Mouse (Mus musculus): ENCODE data around the gene C1rl. TPM values are rescaled to one million over a fixed set of nuclear protein-coding genes. Genes with fewer than 3 reads are reported as not detected.
"Not testable (repeated sequence)": the region's sequence is repeated elsewhere in the genome, so short reads cannot be mapped to it uniquely, and the experiment has no call there.

Gene C1rl
- total and polyA plus RNA-seq, 2 experiments from 2014 or later = 0.22 to 0.48 TPM

GRCm38 (mm10) chr6:124472801-124473200 is 20.1 kb upstream of the C1rl start:
- Histone ChIP-seq H3K4me2 (ENCODE audit: low read depth) (no peak overlapping the region), H3K9me3 (ENCODE audit: low read length) (no peaks in the 10 kb centered on the region), H3K27me3 (ENCODE audit: insufficient read depth, low read length) (no peaks in the 10 kb centered on the region), H3K27ac (ENCODE audit: low read depth, low read length) (no peak overlapping the region), H3K9ac (no peak overlapping the region), H3K36me3 (ENCODE audit: insufficient read depth) (no peaks in the 10 kb centered on the region), H3K4me3 (ENCODE audit: low read depth, low read length) (no peak overlapping the region), H3K4me1 (ENCODE audit: insufficient read depth) (no peaks in the 10 kb centered on the region)
- ATAC-seq (no peak), DNase-seq (no peak)
- 38% methylated on average over 6 of the region's 6 CpGs for WGBS
- peak; percentile 40; the same call in 1 of the 2 replicates for TF ChIP-seq CTCF (IDR thresholded peaks at IDR 0.05; ENCODE audit: low read depth)

GRCm38 (mm10) chr6:124474621-124475020 is 18.3 kb upstream of the C1rl start:
- WGBS = 88% methylated on average over 11 of the region's 11 CpGs
- ATAC-seq = no peak
- Histone ChIP-seq H3K9me3 (ENCODE audit: low read length) (no peaks in the 10 kb centered on the region), H3K27ac (ENCODE audit: low read depth, low read length) (no peak overlapping the region), H3K4me2 (ENCODE audit: low read depth) (no peak overlapping the region), H3K36me3 (ENCODE audit: insufficient read depth) (no peaks in the 10 kb centered on the region), H3K27me3 (ENCODE audit: insufficient read depth, low read length) (no peaks in the 10 kb centered on the region), H3K9ac (no peak overlapping the region), H3K4me3 (ENCODE audit: low read depth, low read length) (no peak overlapping the region), H3K4me1 (ENCODE audit: insufficient read depth) (no peaks in the 10 kb centered on the region)
- TF ChIP-seq CTCF (IDR thresholded peaks at IDR 0.05; ENCODE audit: low read depth) = no peak
- DNase-seq = no peak

- not testable (repeated sequence) for H3K4me2 ChIP-seq (ENCODE audit: low read depth); DNase-seq; ATAC-seq; H3K4me1 ChIP-seq (ENCODE audit: insufficient read depth); H3K9ac ChIP-seq; H3K27me3 ChIP-seq (ENCODE audit: insufficient read depth, low read length); H3K9me3 ChIP-seq (ENCODE audit: low read length); H3K27ac ChIP-seq (ENCODE audit: low read depth, low read length); H3K4me3 ChIP-seq (ENCODE audit: low read depth, low read length); H3K36me3 ChIP-seq (ENCODE audit: insufficient read depth)
- WGBS = 93% methylated on average over 8 of the region's 11 CpGs
Measured at GRCm38 (mm10) chr6:124475335-124476075, 17.4 kb upstream of the C1rl start.

- Histone ChIP-seq H3K4me2 (ENCODE audit: low read depth) (no peak overlapping the region), H3K4me3 (ENCODE audit: low read depth, low read length) (no peak overlapping the region), H3K4me1 (ENCODE audit: insufficient read depth) (no peaks in the 10 kb centered on the region), H3K27ac (ENCODE audit: low read depth, low read length) (no peak overlapping the region), H3K9ac (no peak overlapping the region), H3K9me3 (ENCODE audit: low read length) (no peaks in the 10 kb centered on the region), H3K36me3 (ENCODE audit: insufficient read depth) (no peaks in the 10 kb centered on the region), H3K27me3 (ENCODE audit: insufficient read depth, low read length) (no peaks in the 10 kb centered on the region)
- ATAC-seq (no peak), DNase-seq (no peak)
- 73% methylated on average over 7 of the region's 7 CpGs for WGBS
- no peak for TF ChIP-seq CTCF (IDR thresholded peaks at IDR 0.05; ENCODE audit: low read depth)
Measured at GRCm38 (mm10) chr6:124476216-124476615, 16.7 kb upstream of the C1rl start.

GRCm38 (mm10) chr6:124476796-124477195 is 16.1 kb upstream of the C1rl start:
- Histone ChIP-seq H3K4me2 (ENCODE audit: low read depth) (no peak overlapping the region), H3K27ac (ENCODE audit: low read depth, low read length) (no peak overlapping the region), H3K9ac (no peak overlapping the region), H3K4me3 (ENCODE audit: low read depth, low read length) (no peak overlapping the region), H3K36me3 (ENCODE audit: insufficient read depth) (no peaks in the 10 kb centered on the region), H3K4me1 (ENCODE audit: insufficient read depth) (no peaks in the 10 kb centered on the region), H3K9me3 (ENCODE audit: low read length) (no peaks in the 10 kb centered on the region), H3K27me3 (ENCODE audit: insufficient read depth, low read length) (no peaks in the 10 kb centered on the region)
- TF ChIP-seq CTCF (IDR thresholded peaks at IDR 0.05; ENCODE audit: low read depth) = no peak
- WGBS = 89% methylated on average over 11 of the region's 11 CpGs
- DNase-seq = no peak
- ATAC-seq = no peak

- DNase-seq (no peak), ATAC-seq (no peak)
- no peak for TF ChIP-seq CTCF (IDR thresholded peaks at IDR 0.05; ENCODE audit: low read depth)
- Histone ChIP-seq H3K9ac (no peak overlapping the region), H3K36me3 (ENCODE audit: insufficient read depth) (no peaks in the 10 kb centered on the region), H3K27ac (ENCODE audit: low read depth, low read length) (no peak overlapping the region), H3K4me3 (ENCODE audit: low read depth, low read length) (no peak overlapping the region), H3K27me3 (ENCODE audit: insufficient read depth, low read length) (no peaks in the 10 kb centered on the region), H3K4me1 (ENCODE audit: insufficient read depth) (no peaks in the 10 kb centered on the region), H3K9me3 (ENCODE audit: low read length) (no peaks in the 10 kb centered on the region), H3K4me2 (ENCODE audit: low read depth) (no peak overlapping the region)
- WGBS = 78% methylated on average over 5 of the region's 5 CpGs
Measured at GRCm38 (mm10) chr6:124477221-124477655, 15.7 kb upstream of the C1rl start.

GRCm38 (mm10) chr6:124477922-124478651 is 14.8 kb upstream of the C1rl start:
- H3K27ac ChIP-seq (ENCODE audit: low read depth, low read length) = no peak overlapping the region
- WGBS = 81% methylated on average over 17 of the region's 17 CpGs
- H3K4me2 ChIP-seq (ENCODE audit: low read depth) = no peak overlapping the region
- DNase-seq = no peak
- H3K4me1 ChIP-seq (ENCODE audit: insufficient read depth) = no peaks in the 10 kb centered on the region
- H3K36me3 ChIP-seq (ENCODE audit: insufficient read depth) = no peaks in the 10 kb centered on the region
- H3K4me3 ChIP-seq (ENCODE audit: low read depth, low read length) = no peak overlapping the region
- no peaks in the 10 kb centered on the region for H3K9me3 ChIP-seq (ENCODE audit: low read length)
- no peak overlapping the region for H3K9ac ChIP-seq
- H3K27me3 ChIP-seq (ENCODE audit: insufficient read depth, low read length) = no peaks in the 10 kb centered on the region
- no peak for ATAC-seq
- TF ChIP-seq CTCF (IDR thresholded peaks at IDR 0.05; ENCODE audit: low read depth) = no peak

Data from forebrain, postnatal 0 days (tissue).